Mouse (Mus musculus) lung, postnatal 0 days (tissue): ENCODE data around the gene Cd6. TPM values are rescaled to one million over a fixed set of nuclear protein-coding genes. Genes with fewer than 3 reads are reported as not detected.

Source experiments
- ATAC-seq: fragments of 200-750 bp; cut with Nextera tagmentation; 2 replicates; pipeline ENCODE4 v1.8.0; 2017; ENCODE audit warnings: moderate library complexity
- DNase-seq: peaks from one replicate; pipeline ENCODE4 v3.0.0-alpha.2; 2016; ENCODE audit warnings: low spot score
- H3K27ac ChIP-seq: fragments of 300-500 bp; sonication (generic); 2 replicates; pipeline ENCODE4 v1.5.1; 2014; ENCODE audit warnings: antibody characterized with exemption, mild to moderate bottlenecking, low read length, mixed read lengths
- H3K27me3 ChIP-seq: fragments of 300-500 bp; sonication (generic); replicated peaks from 2 replicates; pipeline ENCODE4 v1.6.1; 2014; ENCODE audit warnings: low read length, mixed read lengths; ENCODE audit not compliant: insufficient read depth
- H3K36me3 ChIP-seq: fragments of 300-500 bp; sonication (generic); 2 replicates; pipeline ENCODE4 v1.6.1; 2014; ENCODE audit warnings: low read length, mixed read lengths; ENCODE audit not compliant: insufficient read depth
- H3K4me1 ChIP-seq: fragments of 300-500 bp; sonication (generic); 2 replicates; pipeline ENCODE4 v1.6.1; 2014; ENCODE audit warnings: antibody characterized with exemption, low read depth, low read length, mixed read lengths; ENCODE audit not compliant: insufficient read depth
- H3K4me2 ChIP-seq: fragments of 300-500 bp; sonication (generic); replicated peaks from 2 replicates; pipeline ENCODE4 v1.6.1; 2014; ENCODE audit warnings: low read depth, mild to moderate bottlenecking, low read length, moderate library complexity, mixed read lengths
- H3K4me3 ChIP-seq: fragments of 300-500 bp; sonication (generic); 2 replicates; pipeline ENCODE4 v1.5.1; 2014; ENCODE audit warnings: low read depth, low read length
- H3K9ac ChIP-seq: fragments of 300-500 bp; sonication (generic); replicated peaks from 2 replicates; pipeline ENCODE4 v1.6.1; 2014; ENCODE audit warnings: low read depth, mild to moderate bottlenecking
- H3K9me3 ChIP-seq: fragments of 300-500 bp; sonication (generic); 2 replicates; pipeline ENCODE4 v1.6.1; 2016; ENCODE audit warnings: low read length, mixed read lengths
- CTCF ChIP-seq: IDR thresholded peaks from 2 replicates; pipeline ENCODE4 v1.5.1; 2016; ENCODE audit warnings: antibody characterized with exemption, mild to moderate bottlenecking
- EP300 ChIP-seq: IDR thresholded peaks from 2 replicates; pipeline ENCODE4 v1.6.1; 2016; ENCODE audit warnings: antibody characterized with exemption, mild to moderate bottlenecking, control low read depth
- WGBS: fragments of 180-500 bp; shearing (Covaris S2); extraction: QIAGEN DNeasy Blood & Tissue Kit; methylation state at CpG from one replicate; pipeline ENCODE4 v1.1.7; 2014; 5-methylcytosine and 5-hydroxymethylcytosine counted together
- polyA plus RNA-seq: library from polyadenylated mRNA; unstranded; fragments of >200 nt; fragmentation: Nextera tagmentation; extraction: Ambion mirVana; gene quantifications from 2 replicates; pipeline ENCODE4 v1.2.1, GENCODE M21; 2015

Cd6 gene
- polyA plus RNA-seq, 1 experiment from 2014 or later, result not detected

DNA sequence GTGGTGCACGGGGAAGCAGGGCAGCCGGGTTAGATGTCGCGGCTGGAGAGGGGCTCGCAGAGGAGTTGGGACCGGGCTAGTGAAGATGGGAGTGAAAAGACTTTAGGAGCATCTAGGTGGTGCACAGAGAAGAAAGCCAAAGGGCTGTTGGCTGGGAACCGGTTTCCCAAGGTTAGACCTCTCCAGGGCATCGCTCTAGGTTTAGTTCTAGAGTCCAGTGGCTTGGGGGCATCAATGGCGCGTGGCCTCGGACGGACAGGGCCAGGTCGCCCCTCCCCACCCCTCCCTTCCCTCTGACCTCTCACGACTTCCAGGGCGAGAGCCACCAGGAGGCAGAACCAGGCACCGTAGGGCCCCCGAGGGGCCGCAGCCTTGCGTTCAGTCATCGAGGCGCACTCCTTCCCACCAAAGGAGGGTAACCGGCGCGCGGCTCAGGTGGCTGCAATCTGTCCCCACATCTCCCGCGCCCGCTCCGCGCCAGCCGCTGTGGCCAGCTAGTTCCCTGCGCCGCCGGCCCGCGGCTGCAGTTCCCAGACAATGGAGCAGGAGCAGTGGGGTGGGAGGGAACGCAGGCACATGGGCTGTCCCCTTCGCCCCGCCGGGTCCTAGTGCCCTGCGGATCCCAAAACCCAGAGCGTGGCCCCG lies 39.5 kb upstream of the Cd6 start:
- DNase-seq, result peak; percentile 85
- Histone ChIP-seq H3K27ac (no peak overlapping the region), H3K36me3 (peaks cover 28% of the 10 kb centered on the region), H3K27me3 (no peaks in the 10 kb centered on the region), H3K9me3 (no peaks in the 10 kb centered on the region), H3K4me1 (peaks cover 4% of the 10 kb centered on the region; the same call in 1 of the 2 replicates), H3K4me2 (peak overlapping the region; percentile 82), H3K4me3 (peak overlapping the region; percentile 50), H3K9ac (peak overlapping the region; percentile 29)
- ATAC-seq, result peak; percentile 94
- no peak for TF ChIP-seq EP300
- peak; percentile 26 for TF ChIP-seq CTCF
- WGBS, result 2% methylated on average over 42 of the region's 43 CpGs

DNA sequence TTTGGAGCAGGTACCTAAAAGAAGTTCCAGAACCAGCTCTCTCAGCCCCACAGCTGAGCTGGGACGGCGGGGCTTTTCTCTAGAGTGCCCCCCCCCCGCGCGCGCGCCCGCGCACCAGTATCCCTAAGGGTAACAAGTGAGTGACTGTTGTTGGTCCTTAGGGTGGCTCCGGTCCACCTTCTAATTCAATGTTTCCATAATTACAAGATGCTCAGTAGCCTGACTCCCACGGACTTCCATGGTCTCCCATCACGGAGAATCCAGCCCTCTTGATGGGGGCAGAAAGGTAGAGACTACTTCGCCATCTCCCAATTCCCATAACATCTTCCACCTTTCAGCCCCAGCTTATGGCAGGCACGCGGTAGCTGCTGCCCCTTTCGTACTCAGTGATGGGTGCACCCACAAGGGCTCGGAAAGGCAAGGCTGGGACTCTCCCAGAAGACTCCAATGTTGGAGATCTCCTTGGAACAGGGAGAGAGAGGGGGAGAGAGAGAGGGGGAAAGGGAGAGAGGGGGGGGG lies 38.8 kb upstream of the Cd6 start:
- Histone ChIP-seq H3K36me3 (peaks cover 23% of the 10 kb centered on the region), H3K4me2 (peak overlapping the region; percentile 82), H3K4me1 (peaks cover 4% of the 10 kb centered on the region; the same call in 1 of the 2 replicates), H3K4me3 (peak overlapping the region; percentile 50), H3K27ac (no peak overlapping the region), H3K9me3 (no peaks in the 10 kb centered on the region), H3K9ac (no peak overlapping the region), H3K27me3 (no peaks in the 10 kb centered on the region)
- no peak for ATAC-seq
- TF ChIP-seq CTCF (no peak), EP300 (no peak)
- WGBS, result 1% methylated on average over 17 of the region's 17 CpGs
- DNase-seq, result no peak

DNA sequence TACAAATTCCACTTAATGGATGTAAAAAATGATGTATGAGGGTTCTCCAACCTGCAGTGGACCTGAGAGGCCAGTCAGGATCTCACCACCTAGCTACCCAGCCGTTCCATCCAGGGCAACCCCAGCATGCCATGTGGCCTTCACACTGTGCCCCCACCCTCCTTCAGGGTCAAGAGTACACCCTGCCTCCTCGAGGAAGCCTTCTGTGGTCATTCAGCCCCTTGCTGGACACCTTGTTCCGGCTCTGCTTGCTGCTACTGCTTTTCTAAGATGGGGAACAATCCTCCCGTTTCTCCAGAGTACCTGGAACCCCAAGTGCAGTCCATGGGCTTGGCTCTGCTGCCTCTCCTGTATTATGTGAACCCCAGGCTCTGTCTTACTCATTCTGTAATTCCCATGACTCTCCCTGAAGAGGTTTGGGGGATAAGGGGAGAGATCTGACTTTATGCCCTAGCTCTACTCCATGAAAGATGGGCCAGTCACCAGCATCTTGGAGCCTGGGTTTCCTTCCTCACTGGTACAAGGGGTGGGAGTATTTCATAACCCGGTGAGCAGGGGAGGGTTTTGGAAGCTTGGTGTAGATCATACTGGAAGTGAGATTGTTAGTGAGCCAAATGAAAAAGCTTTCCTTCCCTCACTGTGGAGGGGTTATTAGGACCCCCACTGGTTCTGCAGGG lies 38.2 kb upstream of the Cd6 start:
- no peak overlapping the region for H3K27ac ChIP-seq
- 20% methylated on average over 5 of the region's 5 CpGs for WGBS

DNA sequence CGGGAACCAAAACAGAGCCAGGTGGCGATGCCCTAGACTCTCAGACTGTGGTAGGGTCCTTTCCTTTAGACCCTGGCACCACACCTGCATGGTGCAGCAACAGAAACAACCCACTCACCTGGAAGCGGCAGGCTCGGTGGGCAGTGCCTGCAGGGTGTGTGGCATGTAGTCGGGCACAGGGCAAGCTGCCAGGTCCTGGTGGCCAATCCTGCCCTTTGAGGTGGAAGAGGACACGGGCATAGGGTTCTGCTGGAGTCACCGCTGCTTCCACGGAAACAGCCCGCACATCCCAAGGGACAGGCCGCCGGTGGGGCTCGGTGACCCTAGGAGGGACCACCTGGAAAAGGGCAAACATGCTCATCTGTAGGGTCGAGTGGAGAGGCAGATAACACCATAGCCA lies 36.5 kb upstream of the Cd6 start:
- no peak overlapping the region for H3K4me3 ChIP-seq
- H3K36me3 ChIP-seq, result peaks cover under 1% of the 10 kb centered on the region; the same call in 1 of the 2 replicates
- TF ChIP-seq CTCF (no peak), EP300 (no peak)
- no peak overlapping the region for H3K4me2 ChIP-seq
- no peak overlapping the region for H3K9ac ChIP-seq
- H3K9me3 ChIP-seq, result no peaks in the 10 kb centered on the region
- no peak overlapping the region for H3K27ac ChIP-seq
- ATAC-seq (no peak), DNase-seq (no peak)
- no peaks in the 10 kb centered on the region for H3K27me3 ChIP-seq
- peaks cover 4% of the 10 kb centered on the region; the same call in 1 of the 2 replicates for H3K4me1 ChIP-seq
- WGBS, result 89% methylated on average over 13 of the region's 13 CpGs

More for the DNA sequence above, 38.2 kb upstream of the Cd6 start:
- Histone ChIP-seq H3K9ac (no peak overlapping the region), H3K36me3 (peaks cover 17% of the 10 kb centered on the region), H3K4me2 (peak overlapping the region; percentile 82), H3K4me3 (peak overlapping the region; percentile 50; the same call in 1 of the 2 replicates), H3K27me3 (no peaks in the 10 kb centered on the region), H3K4me1 (peaks cover 4% of the 10 kb centered on the region; the same call in 1 of the 2 replicates), H3K9me3 (no peaks in the 10 kb centered on the region)
- ATAC-seq (no peak), DNase-seq (no peak)
- TF ChIP-seq EP300, result no peak
- TF ChIP-seq CTCF, result no peak

DNA sequence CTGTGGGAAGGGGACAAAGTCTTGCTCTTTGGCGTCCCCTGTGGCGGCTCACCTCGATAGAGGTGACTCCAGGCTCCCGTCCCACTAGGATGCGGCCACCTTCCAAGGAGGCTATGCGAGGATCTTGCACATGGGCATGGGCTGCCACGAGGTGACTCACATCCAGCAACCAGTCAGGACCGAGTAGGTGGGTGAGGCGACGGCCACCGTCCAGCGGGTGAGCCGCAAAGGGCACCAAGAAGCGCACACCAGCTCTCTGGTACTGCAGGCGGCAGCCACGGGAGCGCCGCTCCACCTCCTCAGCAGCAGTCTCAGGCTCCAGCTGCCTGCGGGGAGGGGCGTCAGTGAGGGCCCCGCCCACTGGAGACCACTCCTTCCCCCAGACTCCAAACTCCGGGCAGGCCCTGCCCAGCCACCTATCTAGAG lies 30.2 kb upstream of the Cd6 start:
- Histone ChIP-seq H3K4me2 (no peak overlapping the region), H3K4me1 (no peaks in the 10 kb centered on the region), H3K4me3 (no peak overlapping the region), H3K36me3 (no peaks in the 10 kb centered on the region), H3K27me3 (no peaks in the 10 kb centered on the region), H3K9me3 (no peaks in the 10 kb centered on the region), H3K27ac (no peak overlapping the region), H3K9ac (no peak overlapping the region)
- no peak for DNase-seq
- WGBS, result 52% methylated on average over 20 of the region's 22 CpGs
- TF ChIP-seq CTCF (peak; percentile 31), EP300 (no peak)
- peak; percentile 29; the same call in 1 of the 2 replicates for ATAC-seq

DNA sequence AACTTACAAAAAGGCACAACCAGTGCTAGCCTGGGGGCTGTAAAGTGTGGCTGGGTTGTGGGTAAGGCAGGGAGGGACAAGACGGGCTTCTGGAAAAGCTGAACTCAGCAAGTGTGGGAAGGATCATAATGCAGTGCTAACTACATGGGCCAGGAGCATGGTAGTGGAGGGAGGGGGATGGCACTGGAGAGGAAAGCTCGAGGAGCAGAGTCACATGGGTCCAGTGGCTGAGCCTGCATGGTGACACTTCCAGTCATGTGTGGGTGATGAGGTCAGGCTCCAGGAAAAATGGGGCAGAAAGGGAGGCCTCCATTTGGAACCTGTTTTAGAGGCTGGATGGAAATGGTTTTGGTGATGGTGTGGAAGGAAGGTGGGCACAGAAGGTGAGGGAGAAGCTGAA lies 26.7 kb upstream of the Cd6 start:
- Histone ChIP-seq H3K4me3 (no peak overlapping the region), H3K4me2 (no peak overlapping the region), H3K4me1 (no peaks in the 10 kb centered on the region), H3K9ac (no peak overlapping the region), H3K27me3 (no peaks in the 10 kb centered on the region), H3K9me3 (no peaks in the 10 kb centered on the region), H3K27ac (no peak overlapping the region), H3K36me3 (no peaks in the 10 kb centered on the region)
- TF ChIP-seq EP300 (no peak), CTCF (no peak)
- ATAC-seq (no peak), DNase-seq (no peak)
- 33% methylated on average over 2 of the region's 2 CpGs for WGBS
